Mouse (Mus musculus): ENCODE results near the gene Htr5b. TPM values are rescaled to one million over a fixed set of nuclear protein-coding genes. Genes with fewer than 3 reads are reported as not detected.
A peak's percentile ranks its signal among the peaks of the same experiment; 100 is the strongest.

Gene Htr5b
- polyA plus RNA-seq, 1 experiment from 2014 or later, result 1.1 TPM

GRCm38 (mm10) chr1:121471503-121471902 is 56.8 kb downstream of the Htr5b start:
- Histone ChIP-seq H3K4me2 (ENCODE audit: low read depth, low read length) (no peak overlapping the region), H3K4me1 (ENCODE audit: control insufficient read depth, insufficient read depth, low read length) (no peaks in the 10 kb centered on the region), H3K9me3 (ENCODE audit: control insufficient read depth, low read length) (no peaks in the 10 kb centered on the region), H3K27me3 (ENCODE audit: control insufficient read depth, insufficient read depth, low read length) (no peaks in the 10 kb centered on the region), H3K4me3 (ENCODE audit: low read depth, low read length) (no peak overlapping the region), H3K36me3 (ENCODE audit: control insufficient read depth, insufficient read depth, low read length) (0 out of 2 replicates have a peak, but pooled peaks cover 5% of the 10 kb centered on the region), H3K27ac (ENCODE audit: low read depth, low read length) (no peak overlapping the region), H3K9ac (replicated peaks; ENCODE audit: low read depth, low read length) (no peak overlapping the region)
- 88% methylated on average over 5 of the region's 5 CpGs for WGBS
- no peak for ATAC-seq (ENCODE audit: low read depth)

- Histone ChIP-seq H3K9me3 (ENCODE audit: control insufficient read depth, low read length) (no peaks in the 10 kb centered on the region), H3K4me2 (ENCODE audit: low read depth, low read length) (no peak overlapping the region), H3K4me3 (ENCODE audit: low read depth, low read length) (no peak overlapping the region), H3K9ac (replicated peaks; ENCODE audit: low read depth, low read length) (no peak overlapping the region), H3K36me3 (ENCODE audit: control insufficient read depth, insufficient read depth, low read length) (0 out of 2 replicates have a peak, but pooled peaks cover 3% of the 10 kb centered on the region), H3K27ac (ENCODE audit: low read depth, low read length) (no peak overlapping the region), H3K27me3 (ENCODE audit: control insufficient read depth, insufficient read depth, low read length) (no peaks in the 10 kb centered on the region), H3K4me1 (ENCODE audit: control insufficient read depth, insufficient read depth, low read length) (no peaks in the 10 kb centered on the region)
- ATAC-seq (ENCODE audit: low read depth), result no peak
- 85% methylated on average over 2 of the region's 2 CpGs for WGBS
These were observed 60.0 kb downstream of the Htr5b start for GRCm38 (mm10) chr1:121468271-121468670.

- Histone ChIP-seq H3K9me3 (ENCODE audit: control insufficient read depth, low read length) (no peaks in the 10 kb centered on the region), H3K4me1 (ENCODE audit: control insufficient read depth, insufficient read depth, low read length) (no peaks in the 10 kb centered on the region)
- WGBS, result 75% methylated on average over 3 of the region's 3 CpGs
These were observed 62.0 kb downstream of the Htr5b start for GRCm38 (mm10) chr1:121466276-121466675.

GRCm38 (mm10) chr1:121463806-121464205 is 64.5 kb downstream of the Htr5b start:
- WGBS, result 81% methylated on average over 7 of the region's 7 CpGs
- Histone ChIP-seq H3K27ac (ENCODE audit: low read depth, low read length) (no peak overlapping the region), H3K4me3 (ENCODE audit: low read depth, low read length) (no peak overlapping the region), H3K4me2 (ENCODE audit: low read depth, low read length) (no peak overlapping the region), H3K9ac (replicated peaks; ENCODE audit: low read depth, low read length) (no peak overlapping the region), H3K4me1 (ENCODE audit: control insufficient read depth, insufficient read depth, low read length) (no peaks in the 10 kb centered on the region), H3K36me3 (ENCODE audit: control insufficient read depth, insufficient read depth, low read length) (peaks cover 9% of the 10 kb centered on the region; the same call in 1 of the 2 replicates), H3K27me3 (ENCODE audit: control insufficient read depth, insufficient read depth, low read length) (no peaks in the 10 kb centered on the region), H3K9me3 (ENCODE audit: control insufficient read depth, low read length) (no peaks in the 10 kb centered on the region)
- ATAC-seq (ENCODE audit: low read depth), result no peak; the same call in 1 of the 2 replicates

More at GRCm38 (mm10) chr1:121466276-121466675, 62.0 kb downstream of the Htr5b start:
- Histone ChIP-seq H3K4me3 (ENCODE audit: low read depth, low read length) (no peak overlapping the region), H3K4me2 (ENCODE audit: low read depth, low read length) (no peak overlapping the region), H3K27ac (ENCODE audit: low read depth, low read length) (no peak overlapping the region), H3K9ac (replicated peaks; ENCODE audit: low read depth, low read length) (no peak overlapping the region), H3K27me3 (ENCODE audit: control insufficient read depth, insufficient read depth, low read length) (no peaks in the 10 kb centered on the region), H3K36me3 (ENCODE audit: control insufficient read depth, insufficient read depth, low read length) (peaks cover 11% of the 10 kb centered on the region; the same call in 1 of the 2 replicates)
- no peak for ATAC-seq (ENCODE audit: low read depth)

- Histone ChIP-seq H3K4me2 (ENCODE audit: low read depth, low read length) (no peak overlapping the region), H3K9me3 (ENCODE audit: control insufficient read depth, low read length) (no peaks in the 10 kb centered on the region), H3K9ac (replicated peaks; ENCODE audit: low read depth, low read length) (no peak overlapping the region), H3K36me3 (ENCODE audit: control insufficient read depth, insufficient read depth, low read length) (peaks cover 9% of the 10 kb centered on the region; the same call in 1 of the 2 replicates), H3K27me3 (ENCODE audit: control insufficient read depth, insufficient read depth, low read length) (no peaks in the 10 kb centered on the region), H3K27ac (ENCODE audit: low read depth, low read length) (no peak overlapping the region), H3K4me3 (ENCODE audit: low read depth, low read length) (no peak overlapping the region), H3K4me1 (ENCODE audit: control insufficient read depth, insufficient read depth, low read length) (no peaks in the 10 kb centered on the region)
- WGBS, result 82% methylated on average over 1 of the region's 1 CpGs
- no peak for ATAC-seq (ENCODE audit: low read depth)
These were observed 65.6 kb downstream of the Htr5b start for GRCm38 (mm10) chr1:121462643-121463042.

GRCm38 (mm10) chr1:121461895-121462294 is 66.4 kb downstream of the Htr5b start:
- Histone ChIP-seq H3K9ac (replicated peaks; ENCODE audit: low read depth, low read length) (no peak overlapping the region), H3K27ac (ENCODE audit: low read depth, low read length) (no peak overlapping the region), H3K36me3 (ENCODE audit: control insufficient read depth, insufficient read depth, low read length) (peaks cover 9% of the 10 kb centered on the region; the same call in 1 of the 2 replicates), H3K4me2 (ENCODE audit: low read depth, low read length) (no peak overlapping the region), H3K9me3 (ENCODE audit: control insufficient read depth, low read length) (no peaks in the 10 kb centered on the region), H3K4me3 (ENCODE audit: low read depth, low read length) (no peak overlapping the region), H3K27me3 (ENCODE audit: control insufficient read depth, insufficient read depth, low read length) (no peaks in the 10 kb centered on the region), H3K4me1 (ENCODE audit: control insufficient read depth, insufficient read depth, low read length) (no peaks in the 10 kb centered on the region)
- ATAC-seq (ENCODE audit: low read depth), result no peak
- 89% methylated on average over 7 of the region's 7 CpGs for WGBS

- ATAC-seq (ENCODE audit: low read depth), result peak; percentile 34; the same call in 1 of the 2 replicates
These were observed 68.2 kb downstream of the Htr5b start for GRCm38 (mm10) chr1:121460077-121460476.

More at GRCm38 (mm10) chr1:121460077-121460476, 68.2 kb downstream of the Htr5b start:
- H3K36me3 ChIP-seq (ENCODE audit: control insufficient read depth, insufficient read depth, low read length), result peaks cover 12% of the 10 kb centered on the region; the same call in 1 of the 2 replicates
- no peaks in the 10 kb centered on the region for H3K27me3 ChIP-seq (ENCODE audit: control insufficient read depth, insufficient read depth, low read length)
- H3K4me1 ChIP-seq (ENCODE audit: control insufficient read depth, insufficient read depth, low read length), result no peaks in the 10 kb centered on the region
- no peak overlapping the region for H3K4me3 ChIP-seq (ENCODE audit: low read depth, low read length)
- H3K4me2 ChIP-seq (ENCODE audit: low read depth, low read length), result no peak overlapping the region
- no peaks in the 10 kb centered on the region for H3K9me3 ChIP-seq (ENCODE audit: control insufficient read depth, low read length)
- 76% methylated on average over 6 of the region's 6 CpGs for WGBS
- H3K27ac ChIP-seq (ENCODE audit: low read depth, low read length), result no peak overlapping the region
- H3K9ac ChIP-seq (replicated peaks; ENCODE audit: low read depth, low read length), result no peak overlapping the region

Other genes with a start within 250 kb of the Htr5b start
- 26.4 and 28.2 TPM in 2 replicates for gene Insig2, start 195.9 kb downstream of the Htr5b start, polyA plus RNA-seq (2014; fragmentation: Nextera tagmentation; extraction: Ambion mirVana)
- 12.7 and 13.6 TPM in 2 replicates for gene Ccdc93, start 97.4 kb downstream of the Htr5b start, polyA plus RNA-seq (2014; fragmentation: Nextera tagmentation; extraction: Ambion mirVana)
- gene Ddx18, start 39.5 kb upstream of the Htr5b start, polyA plus RNA-seq (2014; fragmentation: Nextera tagmentation; extraction: Ambion mirVana), result 37.1 and 39.4 TPM in 2 replicates